Mouse (Mus musculus) megakaryocyte, embryonic 14.5 days (primary cell): Measurements from ENCODE around the gene Kctd20. TPM values are rescaled to one million over a fixed set of nuclear protein-coding genes. Genes with fewer than 3 reads are reported as not detected.

Source experiments
- H3K27me3 ChIP-seq: replicated peaks from 2 replicates; pipeline ENCODE3; 2012; ENCODE audit warnings: inconsistent platforms
- H3K36me3 ChIP-seq: replicated peaks from 2 replicates; pipeline ENCODE3; 2012; ENCODE audit warnings: low read length, inconsistent platforms, mixed read lengths
- H3K4me1 ChIP-seq: 2 replicates; pipeline ENCODE4 v1.6.1; 2012; ENCODE audit warnings: inconsistent platforms
- H3K4me3 ChIP-seq: replicated peaks from 2 replicates; pipeline ENCODE3; 2012; ENCODE audit warnings: moderate library complexity, mild to moderate bottlenecking, inconsistent platforms
- H3K9me3 ChIP-seq: 2 replicates; pipeline ENCODE4 v1.6.1; 2012; ENCODE audit warnings: inconsistent platforms
- FLI1 ChIP-seq: IDR thresholded peaks from 2 replicates; pipeline ENCODE4 v1.6.1; 2012; ENCODE audit warnings: low read length, inconsistent platforms, mixed read lengths
- GATA1 ChIP-seq: IDR thresholded peaks from 3 replicates; pipeline ENCODE4 v1.6.1; 2012; ENCODE audit warnings: mixed read lengths, low read length, inconsistent platforms, borderline replicate concordance
- polyA plus RNA-seq: library from polyadenylated mRNA; stranded (reverse); fragments of >175 nt; gene quantifications from 2 replicates; pipeline ENCODE4 v1.2.3, GENCODE M21; 2012; ENCODE audit warnings: low replicate concordance; ENCODE audit not compliant: insufficient read depth

Gene Kctd20
- polyA plus RNA-seq, 1 experiment = 27.8 TPM

DNA sequence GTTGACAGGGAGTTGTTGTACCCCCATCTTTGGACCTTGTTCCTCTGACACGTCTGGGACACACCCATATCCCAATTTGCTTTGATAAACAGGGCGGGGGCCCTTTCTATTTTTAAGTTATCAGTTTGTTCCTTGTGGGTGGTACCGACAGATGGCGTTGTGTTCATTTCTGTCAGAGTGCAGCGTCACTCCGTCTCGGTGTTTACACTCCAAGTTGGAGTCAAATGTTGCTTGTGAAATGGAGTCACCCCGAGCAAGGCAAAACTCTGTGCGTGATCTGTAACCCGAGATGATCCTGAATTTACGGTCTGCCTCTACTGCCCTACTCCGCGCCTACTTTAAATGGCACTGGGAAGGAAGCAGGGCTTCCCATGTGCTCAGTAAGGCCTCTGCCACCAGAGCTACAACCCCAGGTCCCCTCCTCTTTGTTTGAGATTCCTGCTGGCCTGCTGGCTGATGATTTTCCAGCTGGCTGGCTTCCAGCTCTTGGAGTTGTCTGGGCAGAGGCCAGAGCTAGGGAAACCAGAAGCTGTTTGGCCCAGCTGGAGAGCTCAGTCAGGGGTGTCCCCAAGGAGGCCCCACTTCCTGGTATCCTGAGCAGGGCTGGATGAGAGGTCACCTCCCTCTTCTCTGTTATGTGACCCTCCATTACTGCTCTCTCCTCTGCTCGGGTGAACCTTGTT, 21.2 kb upstream of the Kctd20 start:
- peak overlapping the region; percentile 69 for H3K4me3 ChIP-seq
- peaks cover 2% of the 10 kb centered on the region for H3K27me3 ChIP-seq
- H3K36me3 ChIP-seq = no peaks in the 10 kb centered on the region
- TF ChIP-seq GATA1 (no peak), FLI1 (no peak)
- H3K4me1 ChIP-seq = peaks cover 48% of the 10 kb centered on the region
- H3K9me3 ChIP-seq = no peaks in the 10 kb centered on the region

DNA sequence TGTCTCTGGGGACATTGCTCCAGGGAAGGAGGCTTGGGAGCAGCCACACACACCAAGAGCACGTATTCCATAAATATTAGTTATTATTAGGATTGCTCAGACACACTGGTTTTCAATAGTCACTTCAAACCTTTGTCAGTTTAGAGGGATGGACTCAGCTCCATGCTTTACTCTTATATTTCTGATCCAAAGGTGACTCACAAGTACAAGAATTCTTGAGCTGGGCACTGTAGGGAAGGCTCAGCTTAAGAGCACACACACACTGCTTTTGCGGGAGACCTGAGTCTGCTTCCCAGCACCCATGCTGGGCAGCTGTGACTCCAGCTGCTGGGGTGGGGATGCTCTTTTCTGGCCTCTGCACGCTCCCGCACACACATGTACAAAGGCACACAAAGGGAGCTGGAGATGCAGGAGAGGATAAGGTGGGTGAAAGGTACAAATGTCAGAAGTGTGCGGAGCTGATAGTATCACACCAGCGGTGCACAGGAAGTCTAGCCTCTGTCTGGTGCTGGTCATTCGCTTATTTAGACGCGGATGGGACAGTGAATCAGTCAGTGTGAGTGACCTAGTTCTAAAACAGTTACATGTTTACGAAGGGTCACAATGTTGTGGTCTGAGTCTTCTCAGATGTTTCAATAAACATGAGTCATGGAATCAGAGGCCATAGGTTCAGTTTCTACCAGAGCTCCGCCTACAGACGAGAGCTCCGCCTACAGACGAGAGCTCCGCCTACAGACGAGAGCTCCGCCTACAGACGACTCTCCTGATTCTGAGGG, 20.1 kb upstream of the Kctd20 start:
- H3K4me1 ChIP-seq = peaks cover 41% of the 10 kb centered on the region
- H3K36me3 ChIP-seq = no peaks in the 10 kb centered on the region
- no peak overlapping the region for H3K4me3 ChIP-seq
- H3K9me3 ChIP-seq = no peaks in the 10 kb centered on the region
- no peak for TF ChIP-seq GATA1
- TF ChIP-seq FLI1 = no peak
- peaks cover 2% of the 10 kb centered on the region for H3K27me3 ChIP-seq

DNA sequence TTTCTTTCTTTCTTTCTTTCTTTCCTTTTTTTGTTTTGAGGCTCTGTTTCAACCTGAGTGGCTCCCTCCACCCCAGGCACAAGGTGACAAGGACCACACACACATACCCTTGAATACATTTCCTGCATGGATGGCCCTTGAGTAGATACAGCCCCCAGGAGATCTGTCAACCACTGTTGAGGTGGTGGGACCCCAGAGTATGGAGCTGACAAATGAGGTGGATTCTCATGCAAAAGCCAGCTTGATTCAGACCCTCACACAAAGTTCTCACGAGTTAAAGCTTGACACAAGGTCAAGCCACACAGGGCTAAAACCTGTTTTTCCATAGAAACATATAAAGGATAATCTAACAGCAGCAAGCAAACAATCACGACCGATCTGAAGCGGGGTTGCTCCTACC, 19.5 kb upstream of the Kctd20 start:
- TF ChIP-seq GATA1 (no peak), FLI1 (no peak)
- peaks cover 3% of the 10 kb centered on the region; the same call in 1 of the 2 replicates for H3K9me3 ChIP-seq
- H3K4me3 ChIP-seq = no peak overlapping the region
- H3K4me1 ChIP-seq = peaks cover 34% of the 10 kb centered on the region
- H3K36me3 ChIP-seq = no peaks in the 10 kb centered on the region
- peaks cover 2% of the 10 kb centered on the region for H3K27me3 ChIP-seq

DNA sequence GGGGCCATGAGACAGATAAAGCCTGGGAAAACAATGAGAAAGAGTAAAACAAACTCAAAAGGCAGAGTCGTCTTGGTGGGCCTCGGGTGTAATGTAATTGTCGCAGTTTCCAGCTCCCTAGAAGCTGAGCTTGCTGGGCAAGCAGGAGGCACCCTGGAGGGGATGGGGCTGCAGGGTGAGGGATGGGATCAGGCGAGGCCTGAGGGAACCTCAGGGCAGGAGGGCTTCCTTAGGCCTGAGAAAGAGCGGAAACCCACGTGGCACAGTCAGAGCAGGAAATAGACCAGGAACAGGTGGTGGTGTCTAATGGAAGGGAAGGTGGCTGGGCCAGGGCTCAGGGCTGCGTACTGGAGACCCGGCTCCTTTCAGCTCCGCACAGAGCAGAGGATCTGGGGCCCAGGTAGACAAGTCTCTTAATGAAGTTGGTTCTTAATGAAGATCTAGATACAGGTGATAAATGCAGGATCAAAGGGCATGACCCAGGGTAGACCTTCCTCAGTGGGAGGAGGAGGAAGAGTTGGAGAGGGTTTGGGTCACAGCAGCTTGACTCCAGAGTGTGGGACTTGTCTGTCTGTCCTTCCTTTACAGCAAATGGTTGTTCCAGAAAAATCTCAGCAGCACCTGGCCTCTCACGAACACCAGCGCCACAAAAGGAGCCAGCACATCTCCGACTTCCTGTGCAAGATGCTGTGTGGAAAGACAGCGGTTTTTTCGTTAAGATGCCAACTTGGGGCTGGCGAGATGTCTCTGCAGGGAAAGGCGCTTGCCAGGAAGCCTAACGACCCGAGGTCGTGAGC, 17.4 kb upstream of the Kctd20 start:
- Histone ChIP-seq H3K9me3 (peaks cover 3% of the 10 kb centered on the region; the same call in 1 of the 2 replicates), H3K4me1 (peaks cover 24% of the 10 kb centered on the region), H3K36me3 (no peaks in the 10 kb centered on the region), H3K4me3 (no peak overlapping the region), H3K27me3 (peaks cover 2% of the 10 kb centered on the region)
- TF ChIP-seq FLI1 (no peak), GATA1 (no peak)

DNA sequence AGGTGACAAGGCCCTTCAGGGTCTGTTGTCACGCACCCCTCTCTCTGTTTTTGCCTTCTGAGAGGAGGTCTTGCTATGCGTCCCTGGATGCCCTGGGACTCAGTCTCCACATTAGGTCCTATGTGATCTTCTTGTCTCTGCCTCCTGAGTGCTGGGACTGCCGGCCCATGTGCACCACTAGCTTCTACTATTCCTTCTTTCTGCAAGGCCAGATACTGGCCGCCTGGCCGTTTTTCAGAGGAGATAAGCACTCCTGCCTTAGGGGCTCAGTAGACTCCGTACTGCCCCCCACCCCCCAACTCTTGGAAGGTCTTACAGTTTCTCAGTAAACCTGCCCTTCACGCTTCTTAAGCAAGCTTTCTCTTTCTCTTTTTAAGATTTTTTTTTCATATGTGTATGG, 15.6 kb upstream of the Kctd20 start:
- Histone ChIP-seq H3K36me3 (no peaks in the 10 kb centered on the region), H3K27me3 (peaks cover 2% of the 10 kb centered on the region), H3K4me1 (peaks cover 7% of the 10 kb centered on the region), H3K9me3 (peaks cover 7% of the 10 kb centered on the region; the same call in 1 of the 2 replicates), H3K4me3 (no peak overlapping the region)
- no peak for TF ChIP-seq GATA1
- no peak for TF ChIP-seq FLI1

DNA sequence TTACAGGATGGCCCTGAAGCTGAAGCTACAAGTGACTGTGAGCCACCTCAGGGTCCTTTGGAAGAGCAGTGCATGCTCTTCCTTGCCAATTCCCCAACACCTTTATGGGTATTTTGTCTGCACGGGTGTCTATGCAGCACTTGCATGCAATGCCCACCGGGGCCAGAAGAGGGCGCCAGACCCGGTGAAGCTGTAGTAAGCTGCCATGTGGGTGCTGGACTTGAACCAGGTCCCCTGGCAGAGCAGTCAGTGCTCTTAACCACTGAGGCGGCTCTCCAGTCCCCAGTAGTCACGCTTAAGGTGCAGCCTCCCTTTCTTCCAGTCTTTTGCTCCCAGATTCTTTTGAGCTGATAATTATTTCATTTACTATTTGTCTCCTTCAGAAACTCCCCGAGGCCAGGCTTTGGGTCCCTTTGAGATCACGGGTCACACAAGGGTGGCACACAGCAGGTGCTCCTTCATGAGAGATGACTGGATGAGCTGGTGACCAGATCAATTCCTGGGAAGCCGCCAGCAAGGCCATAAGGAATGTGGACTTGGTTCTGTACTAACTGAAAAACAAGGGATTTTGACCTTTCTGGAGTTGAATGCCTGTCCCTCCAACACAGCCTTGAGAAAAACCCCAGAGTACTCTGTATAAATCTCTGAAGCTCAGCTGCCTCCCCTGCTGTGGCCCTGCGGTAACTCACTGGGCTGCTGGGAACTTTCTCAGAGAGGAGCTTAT, 15.0 kb upstream of the Kctd20 start:
- Histone ChIP-seq H3K36me3 (no peaks in the 10 kb centered on the region), H3K9me3 (peaks cover 14% of the 10 kb centered on the region), H3K4me1 (peaks cover 1% of the 10 kb centered on the region), H3K27me3 (peaks cover 2% of the 10 kb centered on the region), H3K4me3 (no peak overlapping the region)
- TF ChIP-seq GATA1 (no peak), FLI1 (no peak)

DNA sequence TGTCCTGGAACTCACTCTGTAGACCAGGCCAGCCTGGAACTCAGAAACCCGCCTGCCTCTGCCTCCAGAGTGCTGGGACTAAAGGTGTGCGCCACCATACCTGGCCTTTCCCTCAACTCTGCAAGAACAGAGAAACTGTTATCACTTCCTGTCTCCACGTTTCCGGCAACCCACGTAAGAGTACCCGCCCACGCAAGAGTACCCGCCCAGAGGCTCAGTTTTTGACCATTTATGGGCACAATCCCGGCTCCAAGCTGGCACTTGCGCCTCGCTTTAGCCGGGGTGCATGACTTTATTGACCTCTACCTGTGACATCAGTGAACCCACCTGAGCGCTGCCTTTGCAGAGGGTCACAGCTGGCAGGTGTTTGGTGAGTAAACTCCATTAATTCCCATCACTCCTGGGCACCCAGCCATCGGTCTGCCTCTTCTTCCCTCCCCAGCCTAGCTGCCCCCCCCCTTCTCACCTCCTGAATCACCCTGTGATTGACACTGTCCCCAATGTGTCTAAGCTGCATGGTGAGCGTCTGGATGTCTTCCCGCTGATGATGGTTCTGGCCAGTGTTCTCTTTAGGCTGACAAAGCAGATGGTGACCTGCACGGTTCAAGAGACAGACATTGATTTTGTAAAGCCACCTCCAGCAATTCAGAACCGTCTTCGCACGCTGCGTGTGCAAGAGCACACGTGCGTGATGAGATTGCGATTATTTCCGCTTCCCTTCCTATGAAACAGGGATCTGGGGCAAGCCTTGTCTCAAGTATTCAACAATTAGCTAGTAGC, 10.8 kb upstream of the Kctd20 start:
- H3K9me3 ChIP-seq = peaks cover 18% of the 10 kb centered on the region
- H3K27me3 ChIP-seq = no peaks in the 10 kb centered on the region
- TF ChIP-seq FLI1 (no peak), GATA1 (no peak)
- peaks cover 4% of the 10 kb centered on the region; the same call in 1 of the 2 replicates for H3K4me1 ChIP-seq
- no peak overlapping the region for H3K4me3 ChIP-seq
- H3K36me3 ChIP-seq = no peaks in the 10 kb centered on the region

DNA sequence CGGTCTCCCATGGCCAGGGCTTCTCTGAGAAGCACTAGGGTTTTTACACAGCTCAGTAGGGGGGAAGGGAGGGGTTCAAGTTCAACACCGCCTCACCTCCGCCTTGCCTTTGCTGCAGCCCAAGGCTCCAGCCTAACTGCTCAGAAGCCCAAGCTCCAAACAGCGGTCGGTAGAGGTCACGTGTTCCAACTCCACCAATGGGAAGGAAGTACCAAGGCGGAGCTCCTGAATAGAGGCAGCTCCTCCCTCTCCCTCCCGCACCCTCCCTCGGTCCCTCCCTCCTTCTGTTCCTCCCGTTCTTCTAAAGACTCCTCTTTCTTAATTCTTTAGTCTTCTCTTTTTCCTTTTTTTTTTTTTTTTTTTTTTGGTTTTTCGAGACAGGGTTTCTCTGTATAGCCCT, 9.6 kb upstream of the Kctd20 start:
- Histone ChIP-seq H3K9me3 (peaks cover 24% of the 10 kb centered on the region), H3K36me3 (no peaks in the 10 kb centered on the region), H3K4me1 (peaks cover 4% of the 10 kb centered on the region; the same call in 1 of the 2 replicates), H3K4me3 (no peak overlapping the region), H3K27me3 (peaks cover 3% of the 10 kb centered on the region)
- TF ChIP-seq GATA1 (no peak), FLI1 (no peak)

DNA sequence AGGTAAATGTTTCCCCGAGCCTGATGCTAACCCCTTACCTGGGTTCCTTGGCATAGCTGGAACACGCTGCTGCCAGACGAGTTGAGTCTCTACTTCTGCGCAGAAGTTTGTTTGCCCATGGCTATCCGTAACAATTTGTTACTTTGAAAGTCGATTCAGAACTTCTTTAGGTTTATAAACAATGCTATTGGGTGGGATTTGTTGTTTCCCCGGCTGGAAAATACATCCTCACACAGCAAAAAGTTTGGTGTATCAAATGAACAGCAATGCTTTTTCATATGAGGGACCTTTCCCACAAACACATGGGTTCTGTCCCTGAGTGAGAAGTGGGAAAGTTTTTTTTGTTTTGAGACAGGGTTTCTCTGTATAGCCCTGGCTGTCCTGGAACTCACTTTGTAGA, 8.0 kb upstream of the Kctd20 start, which contains the start of gene Pxt1:
Gene Pxt1 (minus strand): TSS at position 101 of the 400 bp plus-strand sequence.
- H3K4me1 ChIP-seq = peaks cover 4% of the 10 kb centered on the region; the same call in 1 of the 2 replicates
- H3K36me3 ChIP-seq = no peaks in the 10 kb centered on the region
- peaks cover 3% of the 10 kb centered on the region for H3K27me3 ChIP-seq
- H3K9me3 ChIP-seq = peaks cover 27% of the 10 kb centered on the region
- no peak for TF ChIP-seq GATA1
- TF ChIP-seq FLI1 = no peak
- H3K4me3 ChIP-seq = no peak within 1 kb of the TSS
